In the genomic region with DNA sequence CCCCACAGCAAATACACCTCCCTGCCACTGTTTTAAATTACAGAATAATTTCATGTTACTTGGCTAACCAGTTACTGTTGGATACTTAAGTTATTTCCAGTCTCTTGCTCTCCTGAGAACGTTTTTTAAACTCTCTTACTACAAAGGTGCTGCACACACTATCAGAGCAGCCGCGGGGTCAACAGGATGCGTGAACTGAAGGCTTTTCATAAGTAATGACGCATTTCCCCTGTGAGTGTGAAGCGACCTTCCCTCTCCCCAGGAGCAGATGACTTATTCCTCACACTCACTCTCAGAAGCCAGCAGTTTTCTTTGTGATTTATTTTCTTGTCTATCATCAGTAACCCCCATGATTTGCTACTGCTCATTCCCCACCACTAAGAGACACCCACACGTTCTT, we compare ENCODE assay signal across 13 mouse cellular contexts. TPM values are rescaled to one million over a fixed set of nuclear protein-coding genes. Genes with fewer than 3 reads are reported as not detected.
"Had no signal": no experiment of that assay in that cellular context is flagged by ENCODE, and none has a peak within 500 bp of the region (broad histone marks: within the 10 kb centered on the region; RNA-seq: fewer than 3 reads in every experiment).

No protein-coding gene starts in this region.

- H3K36me3 ChIP-seq: limb, embryonic 10.5 days; liver, embryonic 15.5 days; midbrain, embryonic 12.5 days had no signal

- DNase-seq: kidney, adult 18-20 months; lung, adult 2 months; lung, postnatal 10 days; right cerebral cortex, postnatal 14 days had no signal

- H3K4me2 ChIP-seq: liver, embryonic 11.5 days; liver, embryonic 15.5 days; midbrain, embryonic 12.5 days had no signal

- H3K9me3 ChIP-seq: limb, embryonic 10.5 days; liver, embryonic 15.5 days; megakaryocyte, embryonic 14.5 days; midbrain, embryonic 12.5 days had no signal

- H3K9ac ChIP-seq: liver, embryonic 15.5 days; midbrain, embryonic 12.5 days had no signal

- H3K27ac ChIP-seq: left cerebral cortex, adult 2 months; limb, embryonic 10.5 days; liver, embryonic 15.5 days; macrophage; midbrain, embryonic 12.5 days; stomach, postnatal 0 days had no signal

- H3K27me3 ChIP-seq: liver, embryonic 15.5 days; midbrain, embryonic 12.5 days had no signal

- H3K4me3 ChIP-seq: left cerebral cortex, adult 2 months; limb, embryonic 10.5 days; liver, embryonic 15.5 days; megakaryocyte, embryonic 14.5 days; midbrain, embryonic 12.5 days had no signal

- ATAC-seq: midbrain, embryonic 16.5 days had no signal

- H3K4me1 ChIP-seq: liver, embryonic 15.5 days; midbrain, embryonic 12.5 days had no signal

RNA-seq across cellular contexts. Expression of gene Rims4, which starts 13.7 kb away (rescaled TPM):
- polyA plus RNA-seq: macrophage had no signal
